Mouse (Mus musculus) embryo, embryonic 11 days (tissue): ENCODE measurements around the gene Gm7879.
"Not testable (repeated sequence)": the region's sequence is repeated elsewhere in the genome, so short reads cannot be mapped to it uniquely, and the experiment has no call there.

ENCODE experiments used
- DNase-seq: peaks from one replicate; pipeline ENCODE4 v3.0.0-alpha.2; 2015

Gene Gm7879

DNA sequence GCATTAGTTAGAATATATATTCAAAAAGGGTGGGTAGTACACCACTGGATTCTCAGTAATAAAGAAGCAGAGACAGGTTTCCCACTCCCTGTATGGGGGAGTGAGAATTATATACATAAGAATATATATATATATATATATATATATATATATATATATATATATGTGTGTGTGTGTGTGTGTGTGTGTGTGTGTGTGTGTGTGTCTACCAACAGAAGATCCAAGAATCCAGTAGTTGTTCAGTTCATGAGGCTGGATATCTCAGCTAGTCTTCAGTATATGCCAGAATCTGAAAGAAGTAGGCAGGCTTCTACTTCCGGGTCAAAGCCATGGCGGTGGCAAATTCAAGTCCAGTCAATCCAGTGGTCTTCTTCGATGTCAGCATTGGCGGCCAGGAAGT, at the start of gene Gm7879:
Gene Gm7879, plus strand, starts transcription at position 301 of the 400 bp plus-strand sequence.
- not testable (repeated sequence) for DNase-seq

DNA sequence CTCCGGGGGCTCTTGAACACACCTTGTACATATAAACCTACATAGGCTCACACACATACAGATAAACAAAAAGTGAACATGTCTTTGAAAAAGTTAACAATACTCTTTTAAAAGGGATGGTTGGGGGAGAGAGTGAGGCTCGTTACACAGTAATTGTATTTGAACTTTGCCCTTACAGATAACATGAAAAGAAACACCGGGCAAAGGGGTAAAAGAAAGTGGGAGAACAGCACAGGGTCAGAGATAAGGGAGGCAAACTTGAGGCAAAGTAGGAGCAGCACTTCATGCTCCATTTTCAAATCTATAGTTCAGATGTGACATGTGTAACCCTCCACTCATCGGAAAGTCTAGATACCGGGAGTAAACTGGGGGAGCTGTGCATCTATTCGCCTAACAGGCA, 49.3 kb upstream of the Gm7879 start:
- no peak for DNase-seq

- DNase-seq, result no peak
Observed at GRCm38 (mm10) chr5:43865316-43865715, 47.6 kb upstream of the Gm7879 start.

DNA sequence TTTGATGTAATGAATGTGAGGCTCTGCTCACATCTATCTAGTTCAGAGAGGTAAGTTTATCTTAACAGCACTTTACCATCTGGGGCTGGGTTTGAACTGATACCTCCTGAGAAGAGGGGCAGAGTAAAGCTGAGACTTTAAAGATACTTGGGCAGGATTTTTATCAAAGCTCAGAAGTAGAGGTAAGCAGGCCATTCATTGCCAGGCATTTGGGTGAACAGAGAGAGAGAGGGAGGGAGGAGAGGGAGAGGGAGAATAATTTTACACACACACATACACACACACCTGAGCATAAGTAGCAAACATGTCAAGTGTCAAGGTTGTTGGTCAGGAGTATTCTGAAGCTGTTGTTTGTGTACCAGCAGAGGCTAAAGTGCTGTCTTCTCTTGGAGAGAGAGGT, 44.7 kb upstream of the Gm7879 start, which contains the start of gene Cd38:
Gene Cd38, plus strand, starts transcription at position 301 of the 400 bp plus-strand sequence.
- DNase-seq, result no peak

DNA sequence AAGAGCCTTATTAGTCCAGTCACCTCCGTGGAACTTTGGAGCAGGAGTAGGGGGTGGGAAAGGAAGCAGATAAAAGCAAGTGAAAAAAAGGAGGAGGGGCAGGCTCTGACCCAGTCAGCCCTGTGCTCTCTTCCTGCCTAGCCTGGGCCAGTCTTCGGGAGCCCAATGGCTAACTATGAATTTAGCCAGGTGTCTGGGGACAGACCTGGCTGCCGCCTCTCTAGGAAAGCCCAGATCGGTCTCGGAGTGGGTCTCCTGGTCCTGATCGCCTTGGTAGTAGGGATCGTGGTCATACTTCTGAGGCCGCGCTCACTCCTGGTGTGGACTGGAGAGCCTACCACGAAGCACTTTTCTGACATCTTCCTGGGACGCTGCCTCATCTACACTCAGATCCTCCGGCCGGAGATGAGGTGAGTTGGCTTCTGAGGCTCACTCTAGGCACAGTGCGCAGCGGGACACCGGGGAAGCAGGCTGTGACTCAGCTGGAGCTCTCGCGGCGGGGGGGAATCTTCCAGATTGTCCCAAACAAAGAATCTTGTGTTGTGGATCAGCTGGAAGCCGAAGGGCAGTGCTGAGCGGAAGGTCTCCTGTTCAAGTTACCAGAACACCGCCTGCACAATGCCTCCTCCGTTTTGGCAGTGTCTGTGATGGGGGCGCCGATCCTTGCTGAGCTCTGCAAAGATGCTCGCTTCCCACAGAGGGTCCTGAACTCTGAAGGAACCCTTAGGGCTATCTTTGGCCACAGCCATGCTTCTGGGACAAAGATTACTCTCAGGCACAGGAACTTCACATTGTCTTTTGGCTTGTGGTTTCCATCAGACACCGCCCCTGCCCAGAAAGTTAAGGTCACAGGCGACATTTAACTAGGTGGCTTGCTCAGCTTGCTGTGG, 44.0 kb upstream of the Gm7879 start:
- peak; percentile 62 for DNase-seq

GRCm38 (mm10) chr5:43871845-43872244, 41.1 kb upstream of the Gm7879 start:
- no peak for DNase-seq

DNA sequence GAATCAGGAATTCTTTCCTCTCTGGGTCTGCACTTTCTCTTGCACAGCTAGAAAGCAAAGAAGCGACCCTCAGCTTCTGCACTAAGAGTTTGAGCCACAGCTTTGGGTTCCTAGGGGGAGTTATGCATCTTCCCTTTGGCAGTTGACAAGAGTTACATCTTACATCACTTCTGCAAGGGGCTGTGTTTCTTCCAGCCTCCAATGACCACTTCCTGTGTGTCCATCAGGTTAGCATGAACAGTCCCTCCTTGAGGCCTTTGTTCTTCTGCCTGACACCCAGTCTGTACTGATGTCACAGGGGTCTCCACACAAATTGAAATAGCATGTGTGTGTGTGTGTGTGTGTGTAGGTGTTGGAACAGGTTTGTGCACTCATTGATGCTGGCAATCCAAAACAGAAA, 40.3 kb upstream of the Gm7879 start:
- DNase-seq, result no peak

- DNase-seq, result no peak
Observed at GRCm38 (mm10) chr5:43882034-43882433, 30.9 kb upstream of the Gm7879 start.

DNA sequence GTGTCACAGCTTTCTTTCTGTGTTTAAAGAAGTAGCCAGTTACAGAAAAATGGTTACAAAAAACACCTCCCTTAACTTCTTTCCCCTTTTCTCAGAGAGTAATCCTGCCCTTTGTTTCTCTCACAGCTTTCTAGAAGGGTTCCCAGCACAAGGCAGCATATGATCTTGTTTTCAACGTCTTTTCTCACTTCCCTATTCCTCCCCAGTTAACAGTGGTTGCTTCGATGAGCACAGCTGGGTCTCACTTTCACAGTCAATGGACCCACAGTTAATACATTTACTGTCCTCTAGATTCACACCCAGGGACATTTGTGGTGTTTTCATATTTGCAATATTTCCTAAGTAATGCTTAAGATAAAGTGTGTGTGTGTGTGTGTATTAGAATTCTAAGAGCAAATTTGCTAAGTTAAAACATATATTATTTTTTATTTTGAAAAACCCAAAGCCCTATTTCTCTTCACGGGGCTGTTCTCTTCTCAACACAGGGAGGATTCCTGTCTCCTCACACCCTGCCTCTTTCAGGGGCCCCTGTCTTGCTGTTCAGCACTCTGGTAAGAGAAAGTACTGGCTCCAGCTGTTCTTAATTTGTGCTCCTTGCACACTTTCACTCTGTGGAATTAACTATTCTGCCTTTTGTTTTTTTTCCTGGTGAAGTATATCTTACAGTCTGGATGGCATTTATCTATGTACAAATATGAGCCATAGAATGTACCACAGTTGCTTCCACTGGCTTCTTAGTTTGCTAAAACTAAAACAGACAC, 27.7 kb upstream of the Gm7879 start:
- peak; percentile 54 for DNase-seq

GRCm38 (mm10) chr5:43892386-43892785, 20.6 kb upstream of the Gm7879 start:
- DNase-seq, result peak; percentile 68

DNA sequence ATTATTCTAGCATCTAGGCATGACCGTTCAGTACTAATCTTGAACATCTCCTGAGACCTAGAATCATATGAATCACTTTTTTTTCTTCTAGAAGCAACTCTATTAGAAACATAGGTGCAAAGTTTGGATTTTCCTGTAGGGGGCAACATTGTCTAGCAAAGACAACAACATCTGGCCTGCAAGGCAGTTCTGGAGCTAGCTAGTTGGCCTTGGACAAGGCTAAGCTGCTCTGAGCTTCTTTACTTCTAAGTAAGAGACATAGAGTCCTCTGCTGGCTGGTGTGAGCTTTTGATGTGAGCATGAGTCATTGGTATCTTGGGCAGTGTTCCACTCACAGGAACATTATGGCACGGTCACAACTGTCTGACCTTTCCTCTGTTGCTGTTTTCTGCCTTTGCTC, 18.8 kb upstream of the Gm7879 start:
- DNase-seq, result peak; percentile 71

- DNase-seq, result peak; percentile 73
Observed at GRCm38 (mm10) chr5:43895931-43896330, 17.0 kb upstream of the Gm7879 start.

DNA sequence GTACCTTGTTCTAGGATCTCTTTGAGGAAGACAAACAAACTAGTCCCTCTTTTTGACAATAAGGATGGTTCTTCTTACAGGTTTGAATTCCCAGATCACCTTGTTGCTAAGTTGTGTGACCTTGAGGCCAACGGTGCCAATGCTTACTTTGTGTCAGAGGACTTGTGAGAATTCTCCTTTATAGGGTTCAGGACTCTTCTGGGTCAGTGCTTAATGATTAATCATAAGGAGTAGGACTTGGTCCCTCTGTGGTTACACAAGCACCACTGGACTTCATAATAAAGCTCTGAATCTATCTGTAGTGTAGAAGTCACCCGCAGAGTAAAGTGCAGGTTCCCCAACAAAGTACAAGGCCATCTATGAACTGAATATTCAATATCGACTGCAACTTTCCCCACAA, 8.3 kb upstream of the Gm7879 start:
- DNase-seq, result no peak

DNA sequence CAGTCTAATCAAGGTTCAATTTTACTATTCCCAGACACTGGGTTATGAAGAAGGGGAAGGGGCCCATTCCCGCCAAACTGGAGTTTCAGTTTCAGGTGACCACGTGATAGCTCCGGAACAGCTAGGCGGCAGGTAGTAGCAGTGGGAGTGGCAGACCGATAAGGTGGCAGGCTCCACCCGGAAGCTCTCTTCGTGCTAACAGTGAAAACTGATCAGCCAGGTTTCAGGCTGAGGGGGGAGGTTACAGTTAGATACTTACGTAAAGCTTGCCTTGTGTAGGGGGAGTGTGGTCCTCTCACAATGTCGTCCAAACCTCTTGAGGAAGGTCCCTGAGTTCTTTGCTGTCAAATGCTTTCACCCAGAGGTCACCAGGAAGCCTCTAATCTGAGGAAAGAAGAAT, 3.7 kb upstream of the Gm7879 start:
- no peak for DNase-seq

DNA sequence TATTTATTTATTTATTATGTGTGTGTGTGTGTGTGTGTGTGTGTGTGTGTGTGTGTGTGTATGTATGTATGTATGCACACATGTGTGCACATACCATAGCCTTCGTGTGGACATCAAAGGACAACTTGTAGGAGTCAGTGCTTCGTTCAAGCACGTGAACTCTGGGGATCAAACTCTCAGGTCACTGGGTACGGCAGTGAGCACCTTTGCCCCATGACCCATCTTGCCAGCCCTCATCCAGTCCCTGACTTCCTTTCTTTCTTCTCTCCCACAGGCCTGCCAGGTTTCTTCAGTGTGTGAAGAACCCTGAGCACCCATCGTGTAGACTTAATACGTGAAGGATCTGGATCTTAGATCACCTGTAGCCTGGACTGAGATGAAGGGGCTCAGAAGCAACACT, 2.9 kb upstream of the Gm7879 start:
- DNase-seq, result no peak

GRCm38 (mm10) chr5:43915261-43915886, 2.4 kb downstream of the Gm7879 start:
- DNase-seq, result no peak

GRCm38 (mm10) chr5:43921877-43922276, 8.9 kb downstream of the Gm7879 start:
- DNase-seq, result no peak

GRCm38 (mm10) chr5:43923933-43924332, 11.0 kb downstream of the Gm7879 start:
- peak; percentile 54 for DNase-seq

GRCm38 (mm10) chr5:43927729-43928128, 14.8 kb downstream of the Gm7879 start:
- no peak for DNase-seq

- DNase-seq, result no peak
Observed at GRCm38 (mm10) chr5:43933269-43933668, 20.3 kb downstream of the Gm7879 start.

GRCm38 (mm10) chr5:43947330-43947977, 34.5 kb downstream of the Gm7879 start:
- DNase-seq, result peak; percentile 4

- peak; percentile 78 for DNase-seq
Observed at GRCm38 (mm10) chr5:43948111-43948743, 35.3 kb downstream of the Gm7879 start.
